Mouse (Mus musculus): Measurements from ENCODE around the gene Copz2.
A peak's percentile ranks its signal among the peaks of the same experiment; 100 is the strongest.

Gene Copz2

GRCm38 (mm10) chr11:96867149-96867548 is 17.5 kb downstream of the Copz2 start:
- DNase-seq (ENCODE audit: low spot score): peak; percentile 94

GRCm38 (mm10) chr11:96872441-96873379 is 23.0 kb downstream of the Copz2 start:
- peak; percentile 84 for DNase-seq (ENCODE audit: low spot score)

GRCm38 (mm10) chr11:96873601-96874140 is 24.0 kb downstream of the Copz2 start:
- DNase-seq (ENCODE audit: low spot score): peak; percentile 83

GRCm38 (mm10) chr11:96875270-96875669 is 25.6 kb downstream of the Copz2 start:
- DNase-seq (ENCODE audit: low spot score): no peak

- peak; percentile 95 for DNase-seq (ENCODE audit: low spot score)
Observed at GRCm38 (mm10) chr11:96875745-96876144, 26.1 kb downstream of the Copz2 start.

- peak; percentile 87 for DNase-seq (ENCODE audit: low spot score)
Observed at GRCm38 (mm10) chr11:96876300-96877040, 26.8 kb downstream of the Copz2 start.

GRCm38 (mm10) chr11:96877071-96877470 is 27.4 kb downstream of the Copz2 start:
- no peak for DNase-seq (ENCODE audit: low spot score)

GRCm38 (mm10) chr11:96878715-96879114 is 29.0 kb downstream of the Copz2 start:
- no peak for DNase-seq (ENCODE audit: low spot score)

- DNase-seq (ENCODE audit: low spot score): peak; percentile 72
Observed at GRCm38 (mm10) chr11:96879359-96879758, 29.7 kb downstream of the Copz2 start.

- DNase-seq (ENCODE audit: low spot score): no peak
Observed at GRCm38 (mm10) chr11:96880296-96880695, 30.6 kb downstream of the Copz2 start.

- no peak for DNase-seq (ENCODE audit: low spot score)
Observed at GRCm38 (mm10) chr11:96885901-96886340, 36.3 kb downstream of the Copz2 start.

GRCm38 (mm10) chr11:96886942-96887546 is 37.4 kb downstream of the Copz2 start:
- no peak for DNase-seq (ENCODE audit: low spot score)

GRCm38 (mm10) chr11:96891784-96892527 is 42.3 kb downstream of the Copz2 start:
- DNase-seq (ENCODE audit: low spot score): peak; percentile 80

- DNase-seq (ENCODE audit: low spot score): no peak
Observed at GRCm38 (mm10) chr11:96893203-96893842, 43.7 kb downstream of the Copz2 start.

GRCm38 (mm10) chr11:96895886-96896285 is 46.2 kb downstream of the Copz2 start:
- no peak for DNase-seq (ENCODE audit: low spot score)

GRCm38 (mm10) chr11:96899449-96900306 is 50.0 kb downstream of the Copz2 start:
- peak; percentile 96 for DNase-seq (ENCODE audit: low spot score)

GRCm38 (mm10) chr11:96901332-96901731 is 51.7 kb downstream of the Copz2 start:
- DNase-seq (ENCODE audit: low spot score): no peak

GRCm38 (mm10) chr11:96902639-96903635 is 53.3 kb downstream of the Copz2 start:
- peak; percentile 87 for DNase-seq (ENCODE audit: low spot score)

Data from embryo, embryonic 10.5 days (tissue).